Mouse (Mus musculus) subcutaneous adipose tissue, adult 2 months (tissue): ENCODE results near the gene Gm49318. TPM values are rescaled to one million over a fixed set of nuclear protein-coding genes. Genes with fewer than 3 reads are reported as not detected.

ENCODE experiments used
- polyA plus RNA-seq: library from polyadenylated mRNA; depleted of rRNA; stranded (reverse); fragments of >200 nt; gene quantifications from 2 replicates; pipeline ENCODE4 v1.2.3, GENCODE M21; 2012; ENCODE audit warnings: low replicate concordance; rRNA removed

Gm49318 gene
- not detected in 2 replicates for polyA plus RNA-seq

GRCm38 (mm10) chr9:22070791-22071573 lies at the start of gene Gm49318, which contains the start of gene Zfp653:
Gene Gm49318, minus strand, starts transcription at chr9:22071259.
Gene Zfp653, minus strand, starts transcription at chr9:22071376.

GRCm38 (mm10) chr9:22116740-22117426 lies 45.8 kb upstream of the Gm49318 start, which contains the start of gene Elof1:
Gene Elof1, minus strand, starts transcription at chr9:22117172.

DNA sequence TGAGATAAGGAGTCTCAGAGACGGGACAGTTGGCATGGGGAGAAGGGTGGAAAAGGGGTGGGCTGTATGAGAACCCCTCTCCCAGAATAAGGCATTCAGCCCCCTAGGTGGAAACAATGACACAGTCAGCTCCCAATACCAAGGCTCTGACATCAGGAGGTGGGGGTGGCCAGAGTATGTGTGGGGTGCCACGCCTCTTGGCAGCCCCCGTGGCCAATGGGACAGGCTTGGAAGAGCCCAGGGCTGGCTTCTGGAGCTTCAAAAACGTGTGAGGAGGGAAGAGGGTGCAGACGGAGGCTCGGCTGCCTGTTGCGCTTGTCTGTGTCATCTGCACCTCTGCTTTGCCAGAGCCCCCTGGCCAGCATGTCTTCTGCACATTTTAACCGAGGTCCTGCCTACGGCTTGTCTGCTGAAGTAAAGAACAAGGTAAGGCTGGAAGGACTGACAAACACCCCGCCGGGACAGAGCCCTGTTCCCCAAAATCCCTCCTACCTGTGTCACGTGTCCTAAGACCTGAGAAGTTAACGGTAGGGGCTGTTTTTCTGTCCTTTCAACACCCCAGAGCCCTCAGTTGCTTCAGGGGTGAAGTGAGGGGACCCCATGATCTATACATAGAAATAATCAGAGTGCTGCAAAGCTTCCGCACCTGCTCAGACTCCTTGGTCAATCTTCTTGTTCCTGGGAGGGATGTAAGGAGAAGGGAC lies 28.1 kb upstream of the Gm49318 start, which contains the start of gene Cnn1:
Cnn1 (plus strand) TSS at position 224 of the 704 bp plus-strand sequence.

DNA sequence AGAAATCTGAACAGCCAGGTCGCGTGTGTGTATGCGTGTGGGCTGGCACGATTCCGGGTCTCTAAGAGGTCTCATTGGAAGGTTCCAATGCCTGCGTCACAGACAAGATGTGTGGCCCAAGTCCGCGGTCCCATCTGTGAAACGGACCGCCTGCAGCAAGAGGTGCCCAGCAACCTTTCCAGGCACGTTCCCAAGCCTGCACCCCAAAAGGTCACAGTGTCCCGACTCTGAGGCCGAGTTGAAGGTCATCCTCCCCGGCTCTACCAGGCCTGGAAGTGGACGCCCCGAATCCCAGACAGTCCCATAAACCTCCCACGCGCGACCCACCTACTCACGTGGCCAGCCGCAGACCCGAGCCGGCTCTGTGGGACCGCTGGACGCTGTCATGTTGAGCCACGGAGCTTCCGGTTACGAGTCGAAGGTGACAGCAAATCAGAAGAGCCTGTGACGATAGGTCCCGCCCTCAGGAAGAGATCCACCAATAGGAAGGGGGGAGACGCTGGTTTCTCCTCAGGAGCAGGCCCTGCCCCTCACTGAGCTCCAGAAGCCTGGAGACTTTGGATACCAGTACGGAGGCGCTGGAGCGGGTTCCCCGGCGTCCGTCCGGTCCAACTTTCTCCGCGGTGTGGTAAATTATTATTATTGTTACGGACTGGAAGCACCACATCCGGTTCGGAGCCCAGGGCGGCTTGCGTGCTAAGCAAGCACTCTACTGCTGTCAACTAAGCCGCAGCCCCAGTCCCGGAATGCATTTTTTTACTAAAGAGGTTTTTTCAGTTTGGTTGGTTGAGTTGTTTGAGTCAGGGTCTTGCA lies 14.2 kb upstream of the Gm49318 start, which contains the start of gene Ecsit:
Ecsit (minus strand) TSS at position 417 of the 813 bp plus-strand sequence.

DNA sequence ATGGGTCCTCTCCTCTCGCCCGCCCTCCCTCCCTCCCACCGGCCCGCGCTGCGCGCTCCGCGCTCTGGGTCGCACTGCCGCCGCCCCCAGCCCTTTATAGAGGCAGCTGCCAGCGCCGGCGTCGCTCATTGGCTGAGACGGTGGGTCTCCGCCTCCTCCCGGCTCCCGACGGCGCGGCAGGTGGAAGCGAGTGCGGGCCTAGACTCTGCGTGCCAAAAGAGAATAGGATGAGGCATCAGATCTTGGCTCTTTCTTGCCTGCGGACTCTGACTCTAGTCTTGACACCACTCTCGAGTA lies 19.2 kb downstream of the Gm49318 start, which contains the start of gene Elavl3:
Elavl3 (minus strand) TSS at position 66 of the 297 bp plus-strand sequence.

GRCm38 (mm10) chr9:22002194-22003162 lies 68.6 kb downstream of the Gm49318 start, which contains the start of the genes Ccdc151 and Prkcsh:
Gene Ccdc151, minus strand, starts transcription at chr9:22002634.
Gene Prkcsh, plus strand, starts transcription at chr9:22002806.

GRCm38 (mm10) chr9:21989230-21990110 lies 81.6 kb downstream of the Gm49318 start, which contains the start of gene Rgl3:
Gene Rgl3, minus strand, starts transcription at chr9:21989446.

Other genes starting within 250 kb of the Gm49318 start
- gene Angptl8, start 235.7 kb downstream of the Gm49318 start, polyA plus RNA-seq = 88.4 and 128 TPM in 2 replicates
- 153 and 172 TPM in 2 replicates for gene Dock6, start 218.6 kb downstream of the Gm49318 start, polyA plus RNA-seq
- gene Rab3d, start 153.1 kb downstream of the Gm49318 start, polyA plus RNA-seq = 104 and 231 TPM in 2 replicates
- gene Ccdc159, start 143.8 kb downstream of the Gm49318 start, polyA plus RNA-seq = 10.3 and 13.2 TPM in 2 replicates
- gene Tmem205, start 143.7 kb downstream of the Gm49318 start, polyA plus RNA-seq = 156 and 380 TPM in 2 replicates
- 15.4 and 26.3 TPM in 2 replicates for gene Plppr2, start 134.2 kb downstream of the Gm49318 start, polyA plus RNA-seq
- gene Swsap1, start 115.5 kb downstream of the Gm49318 start, polyA plus RNA-seq = 7.3 and 11.5 TPM in 2 replicates
- gene Epor, start 107.8 kb downstream of the Gm49318 start, polyA plus RNA-seq = 7.3 and 23.8 TPM in 2 replicates
- gene Rgl3, start 81.8 kb downstream of the Gm49318 start, polyA plus RNA-seq = 16.3 and 35.2 TPM in 2 replicates
- gene Ccdc151, start 68.6 kb downstream of the Gm49318 start, polyA plus RNA-seq = 0.07 and 0.19 TPM in 2 replicates
- 71.3 and 86.6 TPM in 2 replicates for gene Prkcsh, start 68.5 kb downstream of the Gm49318 start, polyA plus RNA-seq
- 0.22 and 0.56 TPM in 2 replicates for gene Elavl3, start 19.2 kb downstream of the Gm49318 start, polyA plus RNA-seq
- gene Zfp653, start 117 bp upstream of the Gm49318 start, polyA plus RNA-seq = 14.6 and 26.8 TPM in 2 replicates
- gene Ecsit, start 14.2 kb upstream of the Gm49318 start, polyA plus RNA-seq = 56.9 and 69.5 TPM in 2 replicates
- 19.0 and 388 TPM in 2 replicates for gene Cnn1, start 28.0 kb upstream of the Gm49318 start, polyA plus RNA-seq
- 141 and 144 TPM in 2 replicates for gene Elof1, start 45.9 kb upstream of the Gm49318 start, polyA plus RNA-seq
- 344 and 1,133 TPM in 2 replicates for gene Acp5, start 64.5 kb upstream of the Gm49318 start, polyA plus RNA-seq
- gene Pigyl, start 85.6 kb upstream of the Gm49318 start, polyA plus RNA-seq = 64.5 and 77.9 TPM in 2 replicates
- 0.33 TPM in 2 replicates for gene Zfp872, start 116.8 kb upstream of the Gm49318 start, polyA plus RNA-seq
- 19.3 and 20.7 TPM in 2 replicates for gene Zfp809, start 154.5 kb upstream of the Gm49318 start, polyA plus RNA-seq
- 0.04 and 0.71 TPM in 2 replicates for gene Zfp599, start 188.6 kb upstream of the Gm49318 start, polyA plus RNA-seq
- 7.9 and 8.0 TPM in 2 replicates for gene Zfp810, start 236.4 kb upstream of the Gm49318 start, polyA plus RNA-seq